Mouse (Mus musculus): Measurements from ENCODE around the gene Rbm8a2. TPM values are rescaled to one million over a fixed set of nuclear protein-coding genes. Genes with fewer than 3 reads are reported as not detected.

Gene Rbm8a2
- polyA plus RNA-seq, 1 experiment from 2014 or later = 0.74 TPM

Other genes with a start within 250 kb of the Rbm8a2 start
- gene Exo1, start 98.5 kb downstream of the Rbm8a2 start, polyA plus RNA-seq (2016; fragmentation: Nextera tagmentation; extraction: Ambion mirVana) = 76.0 and 80.7 TPM in 2 replicates
- gene Gm38100, start 58.8 kb downstream of the Rbm8a2 start, polyA plus RNA-seq (2016; fragmentation: Nextera tagmentation; extraction: Ambion mirVana) = 0.19 TPM in 1 of 2 replicates, not detected in the other